Mouse (Mus musculus) embryonic facial prominence, embryonic 14.5 days (tissue): ENCODE results near the gene Mdh1. TPM values are rescaled to one million over a fixed set of nuclear protein-coding genes. Genes with fewer than 3 reads are reported as not detected.

Experiments used
- microRNA-seq: library from miRNA; unstranded; fragments of <30 nt; microRNA quantifications from one replicate; pipeline ENCODE4, GENCODE M21; 2016; ENCODE audit warnings: borderline number of aligned reads
- polyA plus RNA-seq: library from polyadenylated mRNA; unstranded; fragments of >200 nt; fragmentation: Nextera tagmentation; extraction: Ambion mirVana; gene quantifications from 2 replicates; pipeline ENCODE4 v1.2.1, GENCODE M21; 2014

The Mdh1 gene
- polyA plus RNA-seq, 1 experiment from 2014 or later: 437 TPM

Small RNA genes within 50 kb of the gene (microRNA-seq; reads per million reads assigned to microRNA genes)
- gene Gm22990: not detected

Other genes starting within 250 kb of the Mdh1 start
- gene Ugp2, start 201.2 kb downstream of the Mdh1 start, polyA plus RNA-seq: 119 and 128 TPM in 2 replicates
- 9.0 and 10.3 TPM in 2 replicates for gene Wdpcp, start 132 bp downstream of the Mdh1 start, polyA plus RNA-seq